Mouse (Mus musculus) adrenal gland, adult 2 months (tissue): Measurements from ENCODE around the gene Oprd1. TPM values are rescaled to one million over a fixed set of nuclear protein-coding genes. Genes with fewer than 3 reads are reported as not detected.

ENCODE experiments used
- DNase-seq: peaks from one replicate; pipeline ENCODE4 v3.0.0; 2021
- polyA plus RNA-seq: library from polyadenylated mRNA; depleted of rRNA; stranded (reverse); fragments of >200 nt; gene quantifications from 2 replicates; pipeline ENCODE4 v1.2.3, GENCODE M21; 2012
- total RNA-seq, 2 experiments: library from RNA; stranded (reverse); gene quantifications; 2 replicates each; pipeline ENCODE4 v1.2.3; 2021

Gene Oprd1
- total and polyA plus RNA-seq, 3 experiments: 0.63 to 1.3 (median 0.90) TPM

GRCm38 (mm10) chr4:132133920-132134319 is 10.4 kb downstream of the Oprd1 start:
- DNase-seq: no peak

- no peak for DNase-seq
Observed at GRCm38 (mm10) chr4:132133381-132133780, 10.9 kb downstream of the Oprd1 start.

GRCm38 (mm10) chr4:132132297-132132696 is 12.0 kb downstream of the Oprd1 start:
- no peak for DNase-seq

GRCm38 (mm10) chr4:132131790-132132189 is 12.5 kb downstream of the Oprd1 start:
- no peak for DNase-seq

GRCm38 (mm10) chr4:132131116-132131515 is 13.2 kb downstream of the Oprd1 start:
- DNase-seq: no peak

GRCm38 (mm10) chr4:132130645-132131044 is 13.6 kb downstream of the Oprd1 start:
- no peak for DNase-seq

- no peak for DNase-seq
Observed at GRCm38 (mm10) chr4:132130134-132130533, 14.2 kb downstream of the Oprd1 start.

GRCm38 (mm10) chr4:132128997-132129636 is 15.2 kb downstream of the Oprd1 start:
- peak; percentile 6 for DNase-seq

GRCm38 (mm10) chr4:132127091-132127490 is 17.2 kb downstream of the Oprd1 start:
- DNase-seq: no peak

- DNase-seq: peak; percentile 43
Observed at GRCm38 (mm10) chr4:132123166-132123565, 21.1 kb downstream of the Oprd1 start.

- no peak for DNase-seq
Observed at GRCm38 (mm10) chr4:132121674-132122073, 22.6 kb downstream of the Oprd1 start.

- DNase-seq: no peak
Observed at GRCm38 (mm10) chr4:132119566-132119965, 24.7 kb downstream of the Oprd1 start.

- DNase-seq: no peak
Observed at GRCm38 (mm10) chr4:132116315-132116714, 28.0 kb downstream of the Oprd1 start.

- no peak for DNase-seq
Observed at GRCm38 (mm10) chr4:132113411-132114095, 30.7 kb downstream of the Oprd1 start.

- DNase-seq: no peak
Observed at GRCm38 (mm10) chr4:132111227-132111626, 33.1 kb downstream of the Oprd1 start.

GRCm38 (mm10) chr4:132108221-132108620 is 36.1 kb downstream of the Oprd1 start:
- no peak for DNase-seq

GRCm38 (mm10) chr4:132101152-132101551 is 43.1 kb downstream of the Oprd1 start:
- no peak for DNase-seq

- no peak for DNase-seq
Observed at GRCm38 (mm10) chr4:132099548-132099947, 44.7 kb downstream of the Oprd1 start.

- no peak for DNase-seq
Observed at GRCm38 (mm10) chr4:132095043-132095442, 49.2 kb downstream of the Oprd1 start.

GRCm38 (mm10) chr4:132093928-132094327 is 50.4 kb downstream of the Oprd1 start:
- DNase-seq: no peak

GRCm38 (mm10) chr4:132093136-132093535 is 51.1 kb downstream of the Oprd1 start:
- DNase-seq: peak; percentile 43

- DNase-seq: peak; percentile 42
Observed at GRCm38 (mm10) chr4:132088921-132089320, 55.4 kb downstream of the Oprd1 start.

- DNase-seq: no peak
Observed at GRCm38 (mm10) chr4:132085114-132085513, 59.2 kb downstream of the Oprd1 start.

- no peak for DNase-seq
Observed at GRCm38 (mm10) chr4:132080492-132080983, 63.7 kb downstream of the Oprd1 start.
